Mouse (Mus musculus): ENCODE results near the gene Spats1. TPM values are rescaled to one million over a fixed set of nuclear protein-coding genes. Genes with fewer than 3 reads are reported as not detected.

The Spats1 gene
- polyA plus RNA-seq, 1 experiment from 2014 or later: 0.86 TPM

DNA sequence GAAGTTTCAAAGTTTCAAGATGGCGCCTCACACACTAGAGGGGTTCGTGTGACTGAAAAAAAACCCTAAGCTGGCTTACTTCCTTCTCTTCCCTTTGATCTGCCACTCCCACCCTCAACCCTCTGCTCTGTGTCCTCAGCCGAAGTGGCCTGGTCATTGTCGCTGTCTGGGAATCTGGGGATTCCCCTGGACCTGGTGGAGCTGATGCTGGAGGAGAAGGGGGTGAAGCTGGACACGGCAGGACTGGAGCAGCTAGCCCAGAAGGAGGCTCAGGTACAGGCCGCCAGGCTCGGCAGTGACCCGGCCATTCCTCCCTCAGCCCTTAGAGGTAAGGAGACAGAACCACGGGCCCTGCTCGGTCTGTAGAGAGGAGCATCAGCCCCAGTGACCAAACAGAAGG is 40.6 kb upstream of the Spats1 start:
- H3K4me1 ChIP-seq (ENCODE audit: control insufficient read depth, insufficient read depth, low read length): peaks cover 5% of the 10 kb centered on the region
- ATAC-seq (replicated peaks; ENCODE audit: insufficient number of reproducible peaks, low FRiP score, low TSS enrichment): no peak
- H3K4me2 ChIP-seq: no peak overlapping the region
- H3K27me3 ChIP-seq (ENCODE audit: control insufficient read depth, insufficient read depth, low read length): no peaks in the 10 kb centered on the region
- H3K36me3 ChIP-seq (ENCODE audit: control insufficient read depth, insufficient read depth, low read length): 0 out of 2 replicates have a peak, but pooled peaks cover 3% of the 10 kb centered on the region
- H3K9ac ChIP-seq (ENCODE audit: low read depth, low read length): no peak overlapping the region
- H3K27ac ChIP-seq (ENCODE audit: low read depth, low read length): no peak overlapping the region
- H3K9me3 ChIP-seq (replicated peaks; ENCODE audit: control insufficient read depth, low read length): no peaks in the 10 kb centered on the region
- H3K4me3 ChIP-seq (ENCODE audit: low read depth, low read length): no peak overlapping the region
- WGBS (ENCODE audit: insufficient replicate concordance): 65% methylated on average over 10 of the region's 10 CpGs

DNA sequence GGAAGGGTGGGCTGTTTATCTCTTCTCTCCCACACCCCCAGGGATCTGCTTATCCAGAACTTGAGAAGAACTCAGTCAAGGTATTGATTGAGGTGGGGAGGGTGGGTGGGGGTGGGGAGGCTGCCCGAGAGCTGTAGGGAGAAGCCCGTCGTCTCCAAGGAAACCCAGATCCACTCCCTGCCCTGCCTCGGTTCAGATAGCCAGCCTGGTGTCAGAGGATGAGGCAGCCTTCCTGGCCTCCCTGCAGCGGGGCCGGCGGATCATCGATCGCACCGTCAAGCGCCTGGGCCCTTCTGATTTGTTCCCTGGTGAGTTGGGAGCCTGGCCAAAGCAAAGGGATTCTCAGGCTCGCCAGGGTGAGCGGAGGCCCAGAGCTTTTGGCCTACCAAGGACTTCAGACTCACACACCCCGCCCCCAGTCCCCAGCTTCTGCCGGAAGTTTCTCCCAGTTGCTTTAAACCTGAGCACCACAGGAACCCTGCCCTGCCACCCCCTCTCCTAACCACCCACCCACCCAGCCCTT is 40.0 kb upstream of the Spats1 start:
- no peak overlapping the region for H3K9ac ChIP-seq (ENCODE audit: low read depth, low read length)
- no peaks in the 10 kb centered on the region for H3K9me3 ChIP-seq (replicated peaks; ENCODE audit: control insufficient read depth, low read length)
- H3K4me1 ChIP-seq (ENCODE audit: control insufficient read depth, insufficient read depth, low read length): peaks cover 3% of the 10 kb centered on the region; the same call in 1 of the 2 replicates
- 29% methylated on average over 15 of the region's 15 CpGs for WGBS (ENCODE audit: insufficient replicate concordance)
- ATAC-seq (replicated peaks; ENCODE audit: insufficient number of reproducible peaks, low FRiP score, low TSS enrichment): no peak
- H3K27me3 ChIP-seq (ENCODE audit: control insufficient read depth, insufficient read depth, low read length): no peaks in the 10 kb centered on the region
- H3K4me3 ChIP-seq (ENCODE audit: low read depth, low read length): no peak overlapping the region
- no peak overlapping the region for H3K27ac ChIP-seq (ENCODE audit: low read depth, low read length)
- no peak overlapping the region for H3K4me2 ChIP-seq
- H3K36me3 ChIP-seq (ENCODE audit: control insufficient read depth, insufficient read depth, low read length): 0 out of 2 replicates have a peak, but pooled peaks cover 4% of the 10 kb centered on the region

GRCm38 (mm10) chr17:45511757-45512156 is 36.5 kb upstream of the Spats1 start:
- peaks cover 4% of the 10 kb centered on the region; the same call in 1 of the 2 replicates for H3K36me3 ChIP-seq (ENCODE audit: control insufficient read depth, insufficient read depth, low read length)
- no peak for ATAC-seq (replicated peaks; ENCODE audit: insufficient number of reproducible peaks, low FRiP score, low TSS enrichment)
- H3K4me2 ChIP-seq: no peak overlapping the region
- no peaks in the 10 kb centered on the region for H3K27me3 ChIP-seq (ENCODE audit: control insufficient read depth, insufficient read depth, low read length)
- H3K9me3 ChIP-seq (replicated peaks; ENCODE audit: control insufficient read depth, low read length): no peaks in the 10 kb centered on the region
- no peak overlapping the region for H3K27ac ChIP-seq (ENCODE audit: low read depth, low read length)
- no peak overlapping the region for H3K4me3 ChIP-seq (ENCODE audit: low read depth, low read length)
- 79% methylated on average over 4 of the region's 4 CpGs for WGBS (ENCODE audit: insufficient replicate concordance)
- no peak overlapping the region for H3K9ac ChIP-seq (ENCODE audit: low read depth, low read length)
- peaks cover 6% of the 10 kb centered on the region; the same call in 1 of the 2 replicates for H3K4me1 ChIP-seq (ENCODE audit: control insufficient read depth, insufficient read depth, low read length)

- Histone ChIP-seq H3K36me3 (ENCODE audit: control insufficient read depth, insufficient read depth, low read length) (peaks cover 4% of the 10 kb centered on the region; the same call in 1 of the 2 replicates), H3K4me1 (ENCODE audit: control insufficient read depth, insufficient read depth, low read length) (0 out of 2 replicates have a peak, but pooled peaks cover 4% of the 10 kb centered on the region), H3K27me3 (ENCODE audit: control insufficient read depth, insufficient read depth, low read length) (no peaks in the 10 kb centered on the region), H3K4me3 (ENCODE audit: low read depth, low read length) (no peak overlapping the region), H3K9me3 (replicated peaks; ENCODE audit: control insufficient read depth, low read length) (no peaks in the 10 kb centered on the region), H3K27ac (ENCODE audit: low read depth, low read length) (no peak overlapping the region), H3K4me2 (no peak overlapping the region), H3K9ac (ENCODE audit: low read depth, low read length) (no peak overlapping the region)
- no peak for ATAC-seq (replicated peaks; ENCODE audit: insufficient number of reproducible peaks, low FRiP score, low TSS enrichment)
- WGBS (ENCODE audit: insufficient replicate concordance): 89% methylated on average over 4 of the region's 4 CpGs
Measured at GRCm38 (mm10) chr17:45510871-45511270, 35.7 kb upstream of the Spats1 start.

- 0 out of 2 replicates have a peak, but pooled peaks cover 4% of the 10 kb centered on the region for H3K4me1 ChIP-seq (ENCODE audit: control insufficient read depth, insufficient read depth, low read length)
- peak within 1 kb of the TSS; percentile 77; the same call in 1 of the 2 replicates for H3K27ac ChIP-seq (ENCODE audit: low read depth, low read length)
- H3K36me3 ChIP-seq (ENCODE audit: control insufficient read depth, insufficient read depth, low read length): peaks cover 4% of the 10 kb centered on the region; the same call in 1 of the 2 replicates
- H3K27me3 ChIP-seq (ENCODE audit: control insufficient read depth, insufficient read depth, low read length): no peaks in the 10 kb centered on the region
- peak within 1 kb of the TSS; percentile 79 for H3K4me3 ChIP-seq (ENCODE audit: low read depth, low read length)
- H3K9ac ChIP-seq (ENCODE audit: low read depth, low read length): peak within 1 kb of the TSS; percentile 93
- no peaks in the 10 kb centered on the region for H3K9me3 ChIP-seq (replicated peaks; ENCODE audit: control insufficient read depth, low read length)
- ATAC-seq (replicated peaks; ENCODE audit: insufficient number of reproducible peaks, low FRiP score, low TSS enrichment): peak; percentile 86
- peak within 1 kb of the TSS; percentile 60 for H3K4me2 ChIP-seq
- WGBS (ENCODE audit: insufficient replicate concordance): under 1% methylated on average over 42 of the region's 42 CpGs
Measured at GRCm38 (mm10) chr17:45506700-45507189, 31.5 kb upstream of the Spats1 start, which contains the start of gene Aars2. Aars2 (plus strand) TSS chr17:45506841.

DNA sequence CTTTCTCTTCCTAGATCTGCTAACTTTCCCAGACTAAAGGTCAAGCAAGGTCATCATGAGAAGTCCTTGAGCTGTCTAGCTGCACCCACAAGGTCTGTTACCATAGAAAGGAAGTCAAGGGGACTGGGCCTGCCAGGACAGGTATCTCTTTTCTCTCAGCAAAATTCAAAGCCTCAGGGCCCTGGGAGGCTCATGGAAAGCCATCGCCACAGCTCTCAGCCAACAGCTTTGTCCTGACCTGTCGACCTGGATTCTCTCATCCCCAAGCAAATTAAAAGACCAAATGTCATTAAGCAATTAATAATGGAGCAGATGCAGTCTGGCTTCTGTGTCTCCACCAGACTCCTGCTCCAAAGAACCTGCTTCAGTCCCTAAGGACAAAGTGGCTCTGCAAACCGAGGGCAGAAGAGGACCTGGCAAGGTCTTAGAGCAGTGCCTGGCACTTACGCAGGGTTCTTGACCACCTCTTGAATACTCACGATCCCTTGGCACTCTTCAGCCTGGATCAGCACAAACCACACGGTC is 30.8 kb upstream of the Spats1 start:
- H3K4me1 ChIP-seq (ENCODE audit: control insufficient read depth, insufficient read depth, low read length): peaks cover 6% of the 10 kb centered on the region; the same call in 1 of the 2 replicates
- H3K4me3 ChIP-seq (ENCODE audit: low read depth, low read length): no peak overlapping the region
- WGBS (ENCODE audit: insufficient replicate concordance): 70% methylated on average over 6 of the region's 6 CpGs
- ATAC-seq (replicated peaks; ENCODE audit: insufficient number of reproducible peaks, low FRiP score, low TSS enrichment): no peak
- H3K9ac ChIP-seq (ENCODE audit: low read depth, low read length): no peak overlapping the region; the same call in 1 of the 2 replicates
- H3K36me3 ChIP-seq (ENCODE audit: control insufficient read depth, insufficient read depth, low read length): peaks cover 4% of the 10 kb centered on the region; the same call in 1 of the 2 replicates
- H3K4me2 ChIP-seq: no peak overlapping the region
- H3K27me3 ChIP-seq (ENCODE audit: control insufficient read depth, insufficient read depth, low read length): no peaks in the 10 kb centered on the region
- H3K9me3 ChIP-seq (replicated peaks; ENCODE audit: control insufficient read depth, low read length): no peaks in the 10 kb centered on the region
- H3K27ac ChIP-seq (ENCODE audit: low read depth, low read length): no peak overlapping the region

DNA sequence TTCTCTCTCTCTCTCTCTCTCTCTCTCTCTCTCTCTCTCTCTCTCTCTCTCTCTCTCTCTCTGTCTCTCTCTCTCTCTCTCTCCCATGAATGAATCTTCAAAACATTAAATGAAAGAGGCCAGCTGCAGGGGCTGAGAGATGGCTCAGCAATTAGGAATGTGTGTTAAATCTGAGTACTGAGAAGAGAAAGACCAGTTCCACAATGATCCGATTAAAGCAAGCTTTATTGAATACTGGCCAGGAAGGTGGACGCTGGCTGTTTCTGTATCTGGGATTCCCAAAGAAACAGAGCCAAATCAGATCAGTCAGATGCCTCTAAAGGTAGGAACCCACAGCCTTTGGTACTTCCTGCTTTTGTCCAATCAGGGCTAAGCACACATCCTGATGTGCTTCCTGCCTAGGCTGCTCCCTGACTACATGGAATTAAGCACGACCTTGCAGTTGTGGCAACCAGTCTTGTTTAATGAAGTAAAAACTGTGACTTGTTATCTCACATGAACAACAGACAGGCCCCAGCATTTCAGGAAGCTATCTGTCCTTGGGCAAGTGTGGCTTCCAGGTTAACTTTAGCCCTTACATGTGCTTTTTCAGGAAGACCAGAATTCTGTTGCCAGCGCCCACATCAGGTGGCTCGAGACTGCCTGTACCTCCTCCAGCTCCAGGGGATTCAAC is 28.2 kb upstream of the Spats1 start:
- H3K4me2 ChIP-seq: no peak overlapping the region
- H3K4me1 ChIP-seq (ENCODE audit: control insufficient read depth, insufficient read depth, low read length): peaks cover 9% of the 10 kb centered on the region; the same call in 1 of the 2 replicates
- no peak overlapping the region for H3K4me3 ChIP-seq (ENCODE audit: low read depth, low read length)
- ATAC-seq (replicated peaks; ENCODE audit: insufficient number of reproducible peaks, low FRiP score, low TSS enrichment): no peak
- H3K9me3 ChIP-seq (replicated peaks; ENCODE audit: control insufficient read depth, low read length): no peaks in the 10 kb centered on the region
- H3K9ac ChIP-seq (ENCODE audit: low read depth, low read length): no peak overlapping the region
- 45% methylated on average over 5 of the region's 5 CpGs for WGBS (ENCODE audit: insufficient replicate concordance)
- no peaks in the 10 kb centered on the region for H3K27me3 ChIP-seq (ENCODE audit: control insufficient read depth, insufficient read depth, low read length)
- no peak overlapping the region; the same call in 1 of the 2 replicates for H3K27ac ChIP-seq (ENCODE audit: low read depth, low read length)
- H3K36me3 ChIP-seq (ENCODE audit: control insufficient read depth, insufficient read depth, low read length): no peaks in the 10 kb centered on the region

DNA sequence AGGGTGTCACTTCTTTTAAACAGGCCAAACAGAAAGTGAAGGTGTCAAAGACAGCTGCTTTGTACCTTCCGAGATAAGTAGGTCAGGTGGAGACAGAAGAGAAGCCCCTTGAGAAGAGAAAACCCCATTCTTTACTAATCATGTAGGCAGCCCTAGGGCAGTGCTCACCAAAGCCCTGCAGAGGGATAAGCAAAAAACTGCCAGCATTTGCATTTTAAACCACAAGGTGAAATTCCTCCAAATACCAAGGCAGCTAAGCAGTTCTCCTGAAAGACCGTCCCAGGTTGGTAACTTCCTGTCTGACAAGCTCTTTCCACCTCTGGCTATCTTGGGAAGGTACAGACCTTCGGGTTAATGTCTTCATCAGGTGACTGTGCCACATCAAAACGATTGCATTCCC is 27.1 kb upstream of the Spats1 start:
- no peak overlapping the region for H3K4me2 ChIP-seq
- H3K27me3 ChIP-seq (ENCODE audit: control insufficient read depth, insufficient read depth, low read length): no peaks in the 10 kb centered on the region
- no peak overlapping the region for H3K4me3 ChIP-seq (ENCODE audit: low read depth, low read length)
- no peaks in the 10 kb centered on the region for H3K9me3 ChIP-seq (replicated peaks; ENCODE audit: control insufficient read depth, low read length)
- 55% methylated on average over 4 of the region's 4 CpGs for WGBS (ENCODE audit: insufficient replicate concordance)
- H3K27ac ChIP-seq (ENCODE audit: low read depth, low read length): no peak overlapping the region
- peaks cover 8% of the 10 kb centered on the region; the same call in 1 of the 2 replicates for H3K4me1 ChIP-seq (ENCODE audit: control insufficient read depth, insufficient read depth, low read length)
- no peak overlapping the region for H3K9ac ChIP-seq (ENCODE audit: low read depth, low read length)
- no peak for ATAC-seq (replicated peaks; ENCODE audit: insufficient number of reproducible peaks, low FRiP score, low TSS enrichment)
- H3K36me3 ChIP-seq (ENCODE audit: control insufficient read depth, insufficient read depth, low read length): no peaks in the 10 kb centered on the region
